Mouse (Mus musculus) left cerebral cortex, postnatal 25 days (tissue): ENCODE measurements at regions not wholly inside any gene's neighbourhood (a gene's known extent, or its start where the extent isn't known, plus 50 kb on each side); places are given as distances from the start of the nearest gene placed in this dataset.
A peak's percentile ranks its signal among the peaks of the same experiment; 100 is the strongest.

Source experiments
- DNase-seq, 2 experiments: peaks; one replicate each; pipeline ENCODE4 v3.0.0; 2022; ENCODE audit warnings: low spot score in 2 of 2, mixed read lengths in 1 of 2
- intact Hi-C: fragments of 180-260 bp; cut with DNase I; formaldehyde crosslinking; loops from one replicate; pipeline ENCODE4 v1.15.1; 2025

DNA sequence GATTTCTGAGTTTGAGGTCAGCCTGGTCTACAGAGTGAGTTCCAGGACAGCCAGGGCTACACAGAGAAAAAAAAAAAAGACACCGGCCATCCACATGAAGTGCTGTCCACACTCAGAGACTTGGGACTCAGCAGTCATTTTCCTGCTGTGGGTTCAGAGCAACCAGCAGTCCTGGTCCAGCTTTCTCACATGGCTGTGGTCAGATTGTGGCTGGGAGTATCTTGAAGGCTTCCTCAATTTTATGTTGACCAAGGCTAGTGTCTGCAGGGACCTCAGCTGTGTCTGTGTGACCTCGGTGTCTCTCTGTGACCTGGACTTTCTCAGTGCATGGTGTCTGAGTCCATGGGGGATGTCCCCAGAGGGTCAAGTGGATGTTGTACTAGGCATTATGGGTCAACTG, 90.7 kb upstream of the Runx3 start:
- DNase-seq = no peak
- intact Hi-C loops = loop anchor here (5.0 kb wide), 1 partner anchor 82 kb away; no protein-coding TSS in a partner anchor

- peak; percentile 18 to 82 for DNase-seq
- intact Hi-C loops = loop anchor here (5.0 kb wide), 1 partner anchor 85 kb away; no protein-coding TSS in a partner anchor
Observed at GRCm38 (mm10) chr4:135032461-135032860, 88.0 kb upstream of the Runx3 start.

GRCm38 (mm10) chr4:135033302-135033701, 87.2 kb upstream of the Runx3 start:
- DNase-seq = no peak
- intact Hi-C loops = loop anchor here (5.0 kb wide), 1 partner anchor 86 kb away; no protein-coding TSS in a partner anchor

- intact Hi-C loops = loop anchor here (5.0 kb wide), 1 partner anchor 87 kb away; no protein-coding TSS in a partner anchor
- DNase-seq = peak; percentile 13 to 20
Observed at GRCm38 (mm10) chr4:135034406-135034805, 86.0 kb upstream of the Runx3 start.

GRCm38 (mm10) chr4:135036764-135037163, 83.7 kb upstream of the Runx3 start:
- no peak for DNase-seq
- intact Hi-C loops = no loop called here

DNA sequence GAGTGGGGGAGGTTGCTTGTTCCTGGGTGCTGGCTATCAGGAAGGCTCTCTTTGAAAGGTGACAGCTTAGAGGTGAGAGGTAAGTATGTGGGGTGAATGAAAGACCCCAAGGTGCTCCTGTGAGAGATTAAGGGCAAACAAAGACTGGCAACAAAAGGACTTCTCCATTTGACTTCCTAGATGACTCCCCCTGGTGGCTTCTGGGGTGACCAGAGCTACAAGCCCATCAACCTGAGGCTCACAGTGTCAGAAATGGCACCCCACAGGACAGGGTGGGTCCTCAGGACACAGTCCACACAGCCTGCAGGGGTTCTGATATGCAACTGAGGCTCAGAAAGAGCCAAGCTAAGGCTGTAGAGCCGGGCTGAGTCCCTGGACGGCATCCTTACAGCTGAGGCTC, 81.2 kb upstream of the Runx3 start:
- DNase-seq = no peak
- intact Hi-C loops = no loop called here

- intact Hi-C loops = no loop called here
- no peak for DNase-seq
Observed at GRCm38 (mm10) chr4:135041921-135042320, 78.5 kb upstream of the Runx3 start.

DNA sequence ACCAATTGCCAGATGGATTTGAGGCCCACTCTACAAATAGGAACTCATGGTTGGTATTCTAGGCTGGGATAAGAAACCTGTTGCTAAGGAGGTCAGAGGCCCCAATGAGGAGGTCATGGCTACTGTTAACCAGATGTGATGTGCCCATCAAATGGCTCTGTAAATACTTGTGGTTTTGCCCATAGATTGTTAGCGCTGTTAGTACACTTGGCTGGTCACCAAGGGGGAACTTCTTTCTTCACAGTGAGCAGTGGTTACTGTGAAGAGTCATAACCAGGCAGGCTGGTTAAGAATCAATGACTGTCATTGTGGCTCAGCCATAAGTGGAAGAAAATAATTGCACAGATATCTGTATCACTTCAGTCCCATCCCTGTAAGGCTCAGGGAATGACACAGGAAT, 78.0 kb upstream of the Runx3 start:
- intact Hi-C loops = no loop called here
- DNase-seq = no peak

DNA sequence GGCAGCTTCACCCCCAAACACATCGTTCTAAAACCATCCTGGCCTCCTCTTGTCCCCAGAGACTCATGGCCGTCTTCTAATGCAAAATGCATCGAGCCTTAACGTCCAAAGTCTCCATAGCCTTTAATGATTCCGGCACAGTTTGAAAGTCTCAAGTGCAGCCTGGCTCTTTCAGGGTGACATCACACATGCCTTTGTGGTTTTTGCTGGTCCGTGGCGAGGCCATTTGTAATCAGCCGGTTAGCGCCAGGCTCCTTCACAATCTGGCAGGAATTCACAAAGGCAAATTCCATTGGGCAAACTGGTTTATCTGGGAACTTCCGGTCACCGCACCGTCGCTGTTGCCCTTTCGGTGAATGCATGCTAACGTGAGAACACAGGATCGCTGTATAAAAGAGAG, 75.4 kb upstream of the Runx3 start:
- intact Hi-C loops = no loop called here
- DNase-seq = no peak

GRCm38 (mm10) chr4:135046619-135047018, 73.8 kb upstream of the Runx3 start:
- intact Hi-C loops = no loop called here

DNA sequence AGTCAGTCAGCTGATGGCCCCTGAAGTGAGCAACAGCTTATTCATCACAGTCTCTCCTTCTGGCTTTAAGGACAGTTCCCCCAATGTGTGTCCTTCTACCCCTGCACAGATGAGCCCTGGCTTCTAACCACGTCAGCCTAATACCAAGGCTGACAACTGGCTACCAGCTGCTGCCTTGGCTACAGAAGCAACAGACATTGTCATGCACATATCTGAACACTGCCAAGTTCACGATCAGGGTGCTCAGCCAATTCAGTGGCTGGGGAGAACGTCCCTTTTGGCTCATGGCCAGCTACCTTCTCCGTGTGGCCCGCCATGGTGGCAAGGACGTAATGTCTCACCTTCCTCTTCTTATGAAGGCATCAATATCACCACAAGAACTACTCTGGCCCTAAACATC, 73.2 kb upstream of the Runx3 start:
- intact Hi-C loops = no loop called here

More at GRCm38 (mm10) chr4:135046619-135047018, 73.8 kb upstream of the Runx3 start:
- DNase-seq = no peak

GRCm38 (mm10) chr4:135047771-135048170, 72.7 kb upstream of the Runx3 start:
- DNase-seq = no peak
- intact Hi-C loops = no loop called here

More for the DNA sequence above, 73.2 kb upstream of the Runx3 start:
- no peak for DNase-seq

DNA sequence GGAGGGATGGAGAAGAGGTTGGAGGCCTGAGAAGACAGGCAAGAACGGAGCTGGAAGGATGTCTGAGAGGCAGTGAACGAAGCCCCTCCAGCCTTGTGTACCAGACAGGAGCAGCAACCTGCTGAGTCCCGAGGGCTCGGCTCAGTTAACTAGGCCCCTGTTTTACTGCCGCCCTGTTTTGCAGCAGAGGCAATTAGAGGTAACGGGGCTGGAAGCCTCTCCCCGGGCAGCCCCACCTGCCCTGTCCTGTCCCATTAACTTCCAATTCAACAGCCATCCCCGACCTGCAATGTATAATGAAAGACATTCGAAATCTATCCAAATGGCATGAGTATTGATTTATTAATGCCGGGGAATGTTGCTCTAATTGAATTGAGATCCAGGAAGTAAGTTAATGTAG, 70.5 kb upstream of the Runx3 start:
- intact Hi-C loops = no loop called here
- DNase-seq = no peak

DNA sequence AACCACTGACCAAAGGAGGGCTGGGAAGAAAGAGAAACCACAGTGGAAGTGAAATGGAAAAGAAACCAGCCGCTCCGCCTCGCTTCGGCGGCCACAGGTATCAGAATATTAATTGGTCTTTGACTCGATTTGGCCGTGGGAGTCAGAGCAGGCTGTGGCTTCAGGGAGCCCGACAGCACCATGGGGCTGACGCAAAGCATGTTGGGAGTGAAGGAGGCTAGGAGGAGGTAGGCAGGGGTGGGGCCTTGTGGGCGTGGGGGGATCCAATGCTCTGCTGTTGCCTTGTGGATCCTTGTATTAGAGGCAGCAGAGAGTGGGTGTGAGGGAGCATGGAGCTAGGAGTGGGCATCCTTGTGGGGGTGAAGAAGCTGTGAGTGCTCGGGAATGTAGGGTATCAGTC, 69.0 kb upstream of the Runx3 start:
- intact Hi-C loops = no loop called here
- no peak for DNase-seq

DNA sequence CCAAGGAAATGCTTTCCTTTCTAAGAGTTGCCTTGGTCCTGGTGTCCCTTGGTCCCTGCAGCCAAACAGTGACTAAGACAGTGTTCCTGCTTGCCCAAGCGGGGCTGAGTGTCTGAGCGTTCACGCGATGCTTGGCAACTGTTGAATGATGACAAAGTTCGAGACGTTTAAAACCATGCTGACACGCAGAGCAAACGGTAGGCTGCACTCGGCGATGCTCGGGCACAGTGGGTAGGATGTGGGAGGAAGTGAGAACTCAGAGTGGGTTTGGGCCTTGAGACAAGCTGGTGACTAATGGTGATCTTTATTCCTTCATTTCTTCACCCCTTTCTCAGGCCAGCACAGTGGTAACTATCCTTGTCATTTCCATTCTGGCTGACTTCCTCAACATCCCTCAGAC, 66.9 kb upstream of the Runx3 start:
- intact Hi-C loops = no loop called here
- no peak for DNase-seq

DNA sequence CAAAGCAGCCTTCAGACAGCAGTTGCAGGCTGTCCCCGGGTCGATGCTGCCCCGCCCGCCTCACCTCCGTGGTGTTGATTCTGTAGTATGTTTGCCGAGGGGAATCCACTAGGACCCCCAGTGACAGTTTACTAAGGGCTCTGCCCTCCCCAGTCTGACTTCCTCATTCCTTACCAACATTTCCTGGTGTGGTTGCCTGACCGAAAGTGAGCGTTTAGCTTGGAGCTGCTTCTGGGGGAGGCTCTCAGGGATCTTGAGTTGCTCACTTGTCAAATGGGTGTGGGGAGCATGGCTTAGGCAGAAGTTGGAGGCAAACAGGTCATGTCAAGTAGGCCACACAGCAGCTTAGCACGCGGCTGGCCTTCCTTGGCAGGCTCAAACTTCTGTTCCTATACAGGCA, 66.1 kb upstream of the Runx3 start:
- DNase-seq = no peak
- intact Hi-C loops = no loop called here

DNA sequence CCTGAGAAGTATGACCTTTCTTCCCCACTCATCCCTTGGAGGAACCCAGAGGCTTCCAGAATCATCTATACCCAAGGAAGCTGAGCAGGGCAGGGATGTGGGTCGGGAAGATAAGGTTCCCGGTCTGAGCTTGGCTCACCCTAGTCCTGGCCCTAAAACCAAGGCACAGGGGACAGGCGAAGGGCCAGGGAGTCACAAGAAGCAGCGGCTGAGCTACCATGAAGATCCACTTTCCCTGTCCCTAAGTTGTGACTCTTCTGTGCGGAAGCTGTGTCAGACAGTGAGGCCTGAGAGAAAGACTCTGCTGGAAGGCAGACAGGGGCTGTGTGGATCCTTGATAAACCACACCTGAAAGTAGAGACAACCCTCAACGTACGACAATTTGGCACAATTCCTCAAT, 64.1 kb upstream of the Runx3 start:
- intact Hi-C loops = no loop called here
- DNase-seq = no peak

- intact Hi-C loops = no loop called here
- DNase-seq = no peak
Observed at GRCm38 (mm10) chr4:135057286-135057685, 63.2 kb upstream of the Runx3 start.

- intact Hi-C loops = no loop called here
- DNase-seq = no peak
Observed at GRCm38 (mm10) chr4:135058895-135059294, 61.6 kb upstream of the Runx3 start.

DNA sequence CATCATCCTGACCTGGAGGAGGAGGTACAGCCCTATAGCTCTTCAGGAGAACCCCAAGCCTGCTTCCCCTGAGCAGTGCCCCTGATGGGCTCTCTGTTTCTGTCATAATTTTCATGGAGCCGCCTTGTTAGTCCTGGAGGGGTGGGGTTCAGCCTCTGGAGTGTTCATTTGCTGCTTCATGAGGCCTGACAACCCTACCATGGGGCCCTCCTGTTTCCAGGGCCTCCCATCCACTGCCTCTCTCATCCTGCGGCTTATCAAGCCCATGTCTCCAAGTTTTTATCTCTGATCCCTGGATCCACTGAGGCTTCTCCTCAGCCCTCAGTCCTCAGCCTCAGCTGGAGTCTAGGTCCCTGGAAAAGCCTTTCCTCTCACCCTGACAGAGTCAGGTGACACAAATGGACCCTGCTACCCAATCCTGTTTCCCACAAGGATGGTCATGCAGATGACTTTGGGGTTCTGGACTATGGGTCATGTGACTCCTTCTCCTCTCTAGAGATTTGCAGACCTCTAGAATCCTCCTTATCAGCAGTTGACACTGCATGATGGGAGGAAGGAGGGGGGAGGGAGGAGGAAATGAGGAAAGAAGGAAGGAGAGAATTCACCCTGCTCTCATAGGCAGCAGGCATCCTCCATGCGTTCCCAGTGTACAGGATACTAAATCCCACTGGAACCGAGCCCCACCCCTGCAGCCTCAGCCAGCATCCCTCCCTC, 59.3 kb upstream of the Runx3 start:
- intact Hi-C loops = no loop called here
- DNase-seq = no peak

DNA sequence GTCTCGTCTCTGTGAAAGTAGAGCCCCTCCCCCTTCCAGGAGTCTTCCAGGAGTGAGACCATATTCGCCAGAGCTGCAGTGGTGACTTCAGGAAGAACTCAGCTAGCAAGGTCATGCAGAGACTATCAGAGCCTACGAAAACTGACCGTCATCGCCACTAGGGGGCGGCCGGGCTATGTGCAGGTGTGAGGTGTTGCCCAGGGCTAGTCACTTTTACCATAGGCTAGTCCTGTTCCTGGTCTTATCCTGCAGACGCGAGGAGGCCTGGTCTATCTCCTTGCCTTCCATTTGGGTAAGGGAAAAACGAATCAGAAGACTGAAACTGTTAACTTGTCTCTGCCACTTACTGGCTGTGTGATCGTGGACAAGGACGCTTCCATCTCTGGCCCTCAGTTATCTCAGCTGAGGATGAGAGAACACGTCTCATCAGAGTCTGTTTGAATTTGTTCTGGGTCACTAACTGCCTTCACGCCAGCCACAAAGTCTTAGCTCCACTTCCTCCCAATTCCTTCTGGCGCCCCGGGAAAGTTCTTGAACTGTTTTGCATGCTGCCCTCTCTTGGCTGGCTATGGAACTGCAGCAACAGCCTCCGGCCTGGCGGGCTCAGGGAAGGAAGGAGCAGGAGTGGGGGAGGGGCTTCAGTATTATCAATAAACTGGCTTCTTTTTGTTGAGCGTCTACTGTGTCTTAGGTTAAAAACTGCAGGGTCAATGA, 53.5 kb upstream of the Runx3 start:
- intact Hi-C loops = loop anchor here (2.0 to 5.0 kb wide), 3 partner anchors 85 to 140 kb away; no protein-coding TSS in a partner anchor
- DNase-seq = peak; percentile 61 to 73
